19 mouse cellular contexts compared by ENCODE assay signal in genomic region chr10:66975451-66975850, GRCm38 (mm10).
A peak's percentile ranks its signal among the peaks of the same experiment; 100 is the strongest.
DNase-seq lines count a peak whose midpoint lies in the region; ATAC-seq and TF ChIP-seq lines count a peak whose summit lies in the region.
"Had no signal": no experiment of that assay in that cellular context is flagged by ENCODE, and none has a peak within 500 bp of the region (broad histone marks: within the 10 kb centered on the region; RNA-seq: fewer than 3 reads in every experiment).

No protein-coding gene starts in this region.

- TF ChIP-seq CTCF in midbrain, postnatal 0 days (IDR thresholded peaks at IDR 0.05): no peak
- TF ChIP-seq CTCF in brain, embryonic 14.5 days (IDR thresholded peaks at IDR 0.05; ENCODE audit: borderline replicate concordance, extremely low read depth, insufficient read depth, insufficient read length): no peak
- TF ChIP-seq CTCF in lung, postnatal 0 days (IDR thresholded peaks at IDR 0.05): no peak

- DNase-seq in kidney, adult 11 months: peak; percentile 31
- DNase-seq in kidney, postnatal 4 days: no peak
- DNase-seq in midbrain, postnatal 0 days (ENCODE audit: low spot score): peak; percentile 28
- DNase-seq in brain, embryonic 14.5 days (ENCODE audit: low read depth): peak; percentile 36
- DNase-seq in limb, embryonic 10.5 days (ENCODE audit: low spot score): no peak
- DNase-seq in lung, postnatal 0 days (ENCODE audit: low spot score): no peak
- DNase-seq: adrenal gland, adult 8-10 months; cerebellum, adult 9-11 months; heart, postnatal 36 days; layer of hippocampus, adult 9-11 months; lung, embryonic 14.5 days; right cerebral cortex, postnatal 4 days; thymus, adult 2 months had no signal

- H3K9ac ChIP-seq in midbrain, postnatal 0 days (replicated peaks; ENCODE audit: low read length, poor library complexity, severe bottlenecking): no peak overlapping the region
- no peak overlapping the region for H3K9ac ChIP-seq in midbrain, embryonic 15.5 days
- H3K9ac ChIP-seq in lung, postnatal 0 days (replicated peaks; ENCODE audit: low read depth): no peak overlapping the region
- H3K9ac ChIP-seq: lung, embryonic 14.5 days; neural tube, embryonic 12.5 days had no signal

- H3K27ac ChIP-seq in midbrain, postnatal 0 days (ENCODE audit: low read depth, low read length): no peak overlapping the region
- H3K27ac ChIP-seq in midbrain, embryonic 15.5 days: no peak overlapping the region
- no peak overlapping the region for H3K27ac ChIP-seq in limb, embryonic 10.5 days
- no peak overlapping the region for H3K27ac ChIP-seq in lung, postnatal 0 days (ENCODE audit: low read length)
- H3K27ac ChIP-seq: neural tube, embryonic 12.5 days had no signal

- no peaks in the 10 kb centered on the region for H3K27me3 ChIP-seq in midbrain, postnatal 0 days (ENCODE audit: insufficient read depth, low read length)
- no peaks in the 10 kb centered on the region for H3K27me3 ChIP-seq in midbrain, embryonic 15.5 days (replicated peaks)
- no peaks in the 10 kb centered on the region for H3K27me3 ChIP-seq in limb, embryonic 10.5 days (ENCODE audit: low read depth, poor library complexity, severe bottlenecking)
- no peaks in the 10 kb centered on the region for H3K27me3 ChIP-seq in lung, postnatal 0 days (replicated peaks; ENCODE audit: insufficient read depth, low read length)
- H3K27me3 ChIP-seq: CH12.LX; neural tube, embryonic 12.5 days had no signal

- no peak for TF ChIP-seq EP300 in lung, postnatal 0 days (IDR thresholded peaks at IDR 0.05)

- H3K9me3 ChIP-seq in midbrain, postnatal 0 days (ENCODE audit: low read length): no peaks in the 10 kb centered on the region
- H3K9me3 ChIP-seq in midbrain, embryonic 15.5 days: no peaks in the 10 kb centered on the region
- no peaks in the 10 kb centered on the region for H3K9me3 ChIP-seq in limb, embryonic 10.5 days (replicated peaks)
- no peaks in the 10 kb centered on the region for H3K9me3 ChIP-seq in lung, postnatal 0 days (ENCODE audit: low read length)
- H3K9me3 ChIP-seq: neural tube, embryonic 12.5 days had no signal

- no peak overlapping the region for H3K4me3 ChIP-seq in midbrain, postnatal 0 days (ENCODE audit: low read depth, low read length)
- H3K4me3 ChIP-seq in midbrain, embryonic 15.5 days: no peak overlapping the region
- no peak overlapping the region for H3K4me3 ChIP-seq in limb, embryonic 10.5 days
- H3K4me3 ChIP-seq in lung, postnatal 0 days (ENCODE audit: low read depth, low read length): no peak overlapping the region
- H3K4me3 ChIP-seq: erythroblast, embryonic 14.5 days; neural tube, embryonic 12.5 days had no signal

- no peak overlapping the region for H3K4me2 ChIP-seq in midbrain, postnatal 0 days (ENCODE audit: low read depth, low read length, poor library complexity, severe bottlenecking)
- H3K4me2 ChIP-seq in midbrain, embryonic 15.5 days: no peak overlapping the region
- H3K4me2 ChIP-seq in lung, postnatal 0 days (replicated peaks; ENCODE audit: low read depth, low read length): no peak overlapping the region
- H3K4me2 ChIP-seq: lung, embryonic 14.5 days; neural tube, embryonic 12.5 days had no signal

- no peaks in the 10 kb centered on the region for H3K4me1 ChIP-seq in midbrain, postnatal 0 days (ENCODE audit: insufficient read depth, low read length)
- H3K4me1 ChIP-seq in midbrain, embryonic 15.5 days: peaks cover 5% of the 10 kb centered on the region
- H3K4me1 ChIP-seq in limb, embryonic 10.5 days: peaks cover 11% of the 10 kb centered on the region
- no peaks in the 10 kb centered on the region for H3K4me1 ChIP-seq in lung, postnatal 0 days (ENCODE audit: insufficient read depth, low read depth, low read length)
- H3K4me1 ChIP-seq: neural tube, embryonic 12.5 days had no signal

- WGBS in midbrain, postnatal 0 days: 85% methylated on average over 1 of the region's 1 CpGs
- WGBS in midbrain, embryonic 15.5 days: 84% methylated on average over 1 of the region's 1 CpGs
- WGBS in limb, embryonic 10.5 days: 90% methylated on average over 1 of the region's 1 CpGs
- 69% methylated on average over 1 of the region's 1 CpGs for WGBS in lung, postnatal 0 days

- no peak for ATAC-seq in midbrain, postnatal 0 days (ENCODE audit: low FRiP score)
- no peak for ATAC-seq in midbrain, embryonic 15.5 days (replicated peaks)
- no peak for ATAC-seq in lung, postnatal 0 days
- ATAC-seq: forebrain, embryonic 16.5 days; inflammation-experienced regulatory T-cells, adult 6 months had no signal

- H3K36me3 ChIP-seq in midbrain, postnatal 0 days (ENCODE audit: insufficient read depth, low read length): no peaks in the 10 kb centered on the region
- no peaks in the 10 kb centered on the region for H3K36me3 ChIP-seq in midbrain, embryonic 15.5 days (replicated peaks)
- no peaks in the 10 kb centered on the region for H3K36me3 ChIP-seq in limb, embryonic 10.5 days
- H3K36me3 ChIP-seq in lung, postnatal 0 days (ENCODE audit: insufficient read depth, low read length): no peaks in the 10 kb centered on the region
- H3K36me3 ChIP-seq: neural tube, embryonic 12.5 days had no signal

- no peak for TF ChIP-seq POLR2A in brain, embryonic 14.5 days (IDR thresholded peaks at IDR 0.05; ENCODE audit: borderline replicate concordance, extremely low read depth, insufficient read depth, insufficient read length, poor library complexity, severe bottlenecking)

Comparison
In these comparisons a context has a peak if more than half of its experiments do, and no peak if none do; other contexts are left out.
1. DNase-seq: peak in kidney, adult 11 months (single experiment), midbrain, postnatal 0 days (single experiment) and brain, embryonic 14.5 days (single experiment); none in kidney, postnatal 4 days (0 of 2), limb, embryonic 10.5 days (single experiment) and lung, postnatal 0 days (single experiment).